Mouse (Mus musculus) ES-CJ7 (cell line): ENCODE measurements around the gene Otol1.
A peak's percentile ranks its signal among the peaks of the same experiment; 100 is the strongest.

Experiments
- DNase-seq: peaks from one replicate; pipeline ENCODE4 v3.0.0; 2011; ENCODE audit warnings: low read depth, low spot score

Otol1 gene

GRCm38 (mm10) chr3:70007313-70007712 lies at the start of gene Otol1:
Gene Otol1, plus strand, starts transcription at chr3:70007613.
- DNase-seq: no peak

DNA sequence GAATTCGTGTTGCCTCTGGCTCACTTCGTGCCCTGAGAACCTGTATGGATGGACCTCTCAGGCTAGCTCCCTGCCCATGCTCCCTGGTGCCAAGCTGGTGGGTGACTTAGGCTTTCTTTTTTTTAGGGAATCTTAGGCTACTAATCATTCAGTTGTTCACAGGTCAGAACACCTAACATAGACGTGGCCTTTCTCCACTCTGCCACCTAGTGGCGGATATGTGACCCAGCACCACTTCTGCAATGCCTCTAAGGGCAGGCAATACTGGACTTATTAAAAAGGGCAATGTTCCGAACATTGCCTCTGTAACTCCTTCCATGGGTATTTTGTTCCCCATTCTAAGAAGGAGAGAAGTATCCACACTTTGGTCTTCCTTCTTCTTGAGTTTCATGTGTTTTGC lies 45.2 kb upstream of the Otol1 start:
- DNase-seq: peak; percentile 45

- DNase-seq: no peak
Observed at GRCm38 (mm10) chr3:69971482-69972097, 35.8 kb upstream of the Otol1 start.

DNA sequence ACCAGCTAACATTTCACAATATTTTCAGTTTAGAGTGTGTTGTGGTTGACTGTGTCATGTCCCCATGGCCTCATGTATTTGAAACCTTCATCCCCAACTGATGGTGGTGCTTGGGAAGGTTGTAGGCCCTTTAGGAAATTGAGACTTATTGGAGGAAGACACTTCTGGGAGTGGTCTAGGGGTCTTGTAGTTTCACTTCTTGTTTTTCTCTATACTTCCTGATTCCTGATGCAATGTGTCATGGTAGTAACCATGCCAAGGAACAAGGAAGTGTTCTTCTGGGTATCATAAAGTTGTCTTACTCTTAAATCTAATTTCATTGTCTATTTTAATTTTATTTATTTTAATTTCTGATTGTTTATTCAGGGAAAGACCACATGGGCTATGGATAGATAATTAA lies 29.3 kb upstream of the Otol1 start:
- no peak for DNase-seq

DNA sequence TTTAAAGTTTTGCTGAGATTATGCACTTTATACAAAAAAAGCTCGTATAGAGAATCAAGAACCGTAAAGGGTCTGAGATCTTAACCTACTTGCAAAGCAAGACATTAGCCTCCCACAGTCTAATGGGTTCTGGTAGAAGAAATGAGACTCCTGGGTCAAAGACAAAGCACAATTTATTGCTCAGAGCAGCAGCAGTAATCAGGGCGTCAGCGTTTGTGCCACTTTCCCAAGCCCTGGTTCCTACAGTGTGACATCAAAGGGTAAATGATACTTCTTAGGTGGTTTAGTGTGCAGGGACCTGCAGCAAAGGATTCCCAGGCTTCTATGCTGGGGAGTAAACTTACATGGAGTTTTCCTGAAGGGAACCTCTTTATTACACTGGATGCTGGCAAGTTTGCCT lies 13.6 kb upstream of the Otol1 start:
- DNase-seq: no peak

- DNase-seq: peak; percentile 33
Observed at GRCm38 (mm10) chr3:70001540-70001939, 5.9 kb upstream of the Otol1 start.

GRCm38 (mm10) chr3:70003126-70003764 lies 4.2 kb upstream of the Otol1 start:
- no peak for DNase-seq

DNA sequence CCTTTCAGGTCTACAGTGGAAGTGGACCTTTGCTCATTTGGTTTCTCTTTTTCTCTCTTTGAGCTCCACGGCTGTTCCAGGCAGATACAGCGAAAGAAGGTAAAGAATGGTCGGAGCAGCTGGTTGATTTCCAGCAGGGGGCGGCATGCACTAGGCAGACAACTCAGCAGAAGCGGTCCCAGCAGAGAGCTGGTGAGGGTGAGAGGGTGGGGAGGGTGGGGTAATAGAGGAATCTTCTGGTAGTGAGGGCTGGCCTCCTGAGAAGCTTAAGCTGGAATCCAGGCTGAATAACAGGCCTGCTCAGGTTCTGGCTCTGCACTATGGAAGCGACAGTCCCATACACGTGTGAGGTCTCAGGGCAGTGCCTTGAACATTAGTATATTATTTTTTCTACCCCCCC lies 3.5 kb upstream of the Otol1 start:
- DNase-seq: peak; percentile 59

GRCm38 (mm10) chr3:70004379-70004778 lies 3.0 kb upstream of the Otol1 start:
- no peak for DNase-seq

- DNase-seq: no peak
Observed at GRCm38 (mm10) chr3:70012641-70013040, 5.2 kb downstream of the Otol1 start.

- DNase-seq: no peak
Observed at GRCm38 (mm10) chr3:70026605-70027004, 19.2 kb downstream of the Otol1 start.

GRCm38 (mm10) chr3:70029260-70029659 lies 21.8 kb downstream of the Otol1 start:
- no peak for DNase-seq

- peak; percentile 17 for DNase-seq
Observed at GRCm38 (mm10) chr3:70035593-70035992, 28.2 kb downstream of the Otol1 start.
